Mouse (Mus musculus) stomach, postnatal 0 days (tissue): Measurements from ENCODE around the gene Nfs1. TPM values are rescaled to one million over a fixed set of nuclear protein-coding genes. Genes with fewer than 3 reads are reported as not detected.

Experiments
- ATAC-seq: fragments of 200-750 bp; cut with Nextera tagmentation; 2 replicates; pipeline ENCODE4 v1.8.0; 2017; ENCODE audit not compliant: low FRiP score, low TSS enrichment
- DNase-seq: peaks from one replicate; pipeline ENCODE4 v3.0.0-alpha.2; 2016; ENCODE audit warnings: low spot score
- H3K27ac ChIP-seq: fragments of 300-500 bp; sonication (generic); replicated peaks from 2 replicates; pipeline ENCODE4 v1.5.1; 2014; ENCODE audit warnings: mild to moderate bottlenecking, control low read depth
- H3K27me3 ChIP-seq: fragments of 300-500 bp; sonication (generic); 2 replicates; pipeline ENCODE4 v1.6.1; 2014; ENCODE audit warnings: low read length; ENCODE audit not compliant: control insufficient read depth, insufficient read depth
- H3K36me3 ChIP-seq: fragments of 300-500 bp; sonication (generic); 2 replicates; pipeline ENCODE4 v1.6.1; 2014; ENCODE audit warnings: low read length, mixed read lengths; ENCODE audit not compliant: control insufficient read depth, insufficient read depth
- H3K4me1 ChIP-seq: fragments of 300-500 bp; sonication (generic); replicated peaks from 2 replicates; pipeline ENCODE4 v1.6.1; 2014; ENCODE audit warnings: antibody characterized with exemption; ENCODE audit not compliant: control insufficient read depth, insufficient read depth
- H3K4me2 ChIP-seq: fragments of 300-500 bp; sonication (generic); replicated peaks from 2 replicates; pipeline ENCODE4 v1.6.1; 2014; ENCODE audit warnings: low read depth, mild to moderate bottlenecking, control low read depth, moderate library complexity
- H3K4me3 ChIP-seq: fragments of 300-500 bp; sonication (generic); 2 replicates; pipeline ENCODE4 v1.5.1; 2014; ENCODE audit warnings: low read depth, low read length, control low read depth
- H3K9ac ChIP-seq: fragments of 300-500 bp; sonication (generic); 2 replicates; pipeline ENCODE4 v1.6.1; 2014; ENCODE audit warnings: mild to moderate bottlenecking, low read length, control low read depth, mixed read lengths
- H3K9me3 ChIP-seq: fragments of 300-500 bp; sonication (generic); 2 replicates; pipeline ENCODE4 v1.6.1; 2016; ENCODE audit warnings: low read length; ENCODE audit not compliant: control insufficient read depth
- CTCF ChIP-seq: IDR thresholded peaks from 2 replicates; pipeline ENCODE4 v1.5.1; 2016; ENCODE audit warnings: antibody characterized with exemption, low read depth, mild to moderate bottlenecking, moderate library complexity
- EP300 ChIP-seq: optimal IDR thresholded peaks from 2 replicates; pipeline ENCODE3; 2016; ENCODE audit warnings: antibody characterized with exemption
- WGBS: fragments of 180-500 bp; shearing (Covaris S2); extraction: QIAGEN DNeasy Blood & Tissue Kit; methylation state at CpG from one replicate; pipeline ENCODE4 v1.1.7; 2014; 5-methylcytosine and 5-hydroxymethylcytosine counted together
- polyA plus RNA-seq: library from polyadenylated mRNA; unstranded; fragments of >200 nt; fragmentation: Nextera tagmentation; extraction: Ambion mirVana; gene quantifications from 2 replicates; pipeline ENCODE4 v1.2.1, GENCODE M21; 2015

Nfs1 gene
- polyA plus RNA-seq, 1 experiment from 2014 or later: 40.3 TPM

DNA sequence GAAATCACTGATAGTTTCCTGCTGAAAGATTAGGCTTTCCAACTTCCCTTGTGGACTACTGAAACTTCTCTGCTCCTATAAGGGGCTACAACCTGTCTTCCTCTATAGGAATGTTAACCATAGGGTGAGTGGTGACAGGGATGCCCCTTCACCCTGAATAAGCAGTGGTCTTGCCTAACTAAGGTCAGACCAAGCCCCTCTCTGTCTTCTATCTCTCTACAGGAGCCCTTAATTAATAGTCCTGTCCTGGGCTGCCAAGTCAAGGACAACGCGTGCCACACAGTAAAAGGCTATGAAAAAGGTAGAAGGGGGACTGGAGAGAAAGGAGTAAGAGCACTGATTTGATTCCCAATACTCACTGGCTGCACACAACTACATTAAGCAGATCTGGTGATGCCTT, 37.6 kb upstream of the Nfs1 start:
- ATAC-seq: no peak
- Histone ChIP-seq H3K4me2 (no peak overlapping the region), H3K9me3 (no peaks in the 10 kb centered on the region), H3K36me3 (peaks cover 5% of the 10 kb centered on the region), H3K27me3 (no peaks in the 10 kb centered on the region), H3K4me3 (no peak overlapping the region), H3K4me1 (peaks cover 5% of the 10 kb centered on the region), H3K27ac (no peak overlapping the region), H3K9ac (no peak overlapping the region)
- TF ChIP-seq EP300 (no peak), CTCF (no peak)
- 82% methylated on average over 2 of the region's 2 CpGs for WGBS
- DNase-seq: no peak

DNA sequence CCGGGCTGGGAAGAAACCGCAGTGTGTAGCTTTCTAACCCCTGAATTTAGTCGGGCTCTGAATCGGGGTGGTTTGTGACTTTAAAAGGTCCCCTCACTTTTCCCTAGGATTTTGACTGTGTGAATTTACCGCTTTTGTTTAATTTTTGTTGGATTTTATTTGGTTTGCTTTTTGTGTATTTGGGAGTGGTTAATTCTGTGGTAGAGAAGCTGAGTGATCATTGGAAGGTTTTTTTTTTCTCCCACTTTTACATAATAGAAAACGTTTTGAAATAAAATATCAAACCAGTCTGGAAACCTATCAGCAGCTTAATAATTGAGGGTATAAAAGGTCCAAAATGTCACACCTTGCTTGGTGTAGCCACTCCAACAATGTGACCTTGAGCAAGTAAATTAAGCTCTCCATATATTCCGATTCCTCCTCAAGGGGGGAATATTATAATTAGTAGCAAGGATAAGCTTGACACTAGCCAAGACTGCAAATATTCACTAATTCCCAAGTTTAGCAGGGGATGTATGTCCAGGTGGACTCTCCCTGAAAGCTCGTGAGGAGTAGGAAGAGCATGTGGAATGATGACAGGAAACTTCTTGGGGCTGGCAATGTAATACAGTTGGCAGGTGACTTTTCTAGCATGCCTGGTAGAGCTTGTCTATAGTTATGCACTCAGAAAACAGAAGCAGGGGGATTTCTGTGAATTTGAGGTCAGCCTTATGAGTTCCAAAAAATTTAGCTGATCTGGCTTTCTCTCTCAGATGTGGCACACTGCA, 37.0 kb upstream of the Nfs1 start:
- H3K36me3 ChIP-seq: peaks cover 5% of the 10 kb centered on the region
- peak overlapping the region; percentile 85 for H3K9ac ChIP-seq
- peak overlapping the region; percentile 69 for H3K4me2 ChIP-seq
- H3K27me3 ChIP-seq: no peaks in the 10 kb centered on the region
- peak overlapping the region; percentile 95 for H3K27ac ChIP-seq
- H3K4me3 ChIP-seq: peak overlapping the region; percentile 100
- WGBS: 11% methylated on average over 8 of the region's 8 CpGs
- no peaks in the 10 kb centered on the region for H3K9me3 ChIP-seq
- ATAC-seq: no peak
- no peak for DNase-seq
- TF ChIP-seq EP300 (no peak), CTCF (no peak)
- H3K4me1 ChIP-seq: peaks cover 5% of the 10 kb centered on the region

GRCm38 (mm10) chr2:156180094-156180821, 36.3 kb upstream of the Nfs1 start, which contains the start of gene Rbm39:
TSS of gene Rbm39 (minus strand) at chr2:156180238.
- under 1% methylated on average over 46 of the region's 47 CpGs for WGBS
- Histone ChIP-seq H3K9ac (peak within 1 kb of the TSS; percentile 100), H3K4me1 (peaks cover 5% of the 10 kb centered on the region), H3K36me3 (peaks cover 5% of the 10 kb centered on the region), H3K4me2 (peak within 1 kb of the TSS; percentile 69), H3K27ac (peak within 1 kb of the TSS; percentile 99), H3K9me3 (no peaks in the 10 kb centered on the region), H3K27me3 (no peaks in the 10 kb centered on the region), H3K4me3 (peak within 1 kb of the TSS; percentile 100)
- DNase-seq (peak; percentile 100), ATAC-seq (peak; percentile 97)
- peak; percentile 100 for TF ChIP-seq EP300
- peak; percentile 70 for TF ChIP-seq CTCF

- Histone ChIP-seq H3K4me3 (peak overlapping the region; percentile 100), H3K9me3 (no peaks in the 10 kb centered on the region), H3K9ac (peak overlapping the region; percentile 100), H3K36me3 (peaks cover 5% of the 10 kb centered on the region), H3K27ac (peak overlapping the region; percentile 99), H3K27me3 (no peaks in the 10 kb centered on the region), H3K4me2 (peak overlapping the region; percentile 53; the same call in 1 of the 2 replicates), H3K4me1 (peaks cover 5% of the 10 kb centered on the region)
- DNase-seq (no peak), ATAC-seq (peak; percentile 25; the same call in 1 of the 2 replicates)
- TF ChIP-seq CTCF (no peak), EP300 (no peak)
- WGBS: under 1% methylated on average over 38 of the region's 41 CpGs
Measured at GRCm38 (mm10) chr2:156179796-156180093, 35.8 kb upstream of the Nfs1 start.

DNA sequence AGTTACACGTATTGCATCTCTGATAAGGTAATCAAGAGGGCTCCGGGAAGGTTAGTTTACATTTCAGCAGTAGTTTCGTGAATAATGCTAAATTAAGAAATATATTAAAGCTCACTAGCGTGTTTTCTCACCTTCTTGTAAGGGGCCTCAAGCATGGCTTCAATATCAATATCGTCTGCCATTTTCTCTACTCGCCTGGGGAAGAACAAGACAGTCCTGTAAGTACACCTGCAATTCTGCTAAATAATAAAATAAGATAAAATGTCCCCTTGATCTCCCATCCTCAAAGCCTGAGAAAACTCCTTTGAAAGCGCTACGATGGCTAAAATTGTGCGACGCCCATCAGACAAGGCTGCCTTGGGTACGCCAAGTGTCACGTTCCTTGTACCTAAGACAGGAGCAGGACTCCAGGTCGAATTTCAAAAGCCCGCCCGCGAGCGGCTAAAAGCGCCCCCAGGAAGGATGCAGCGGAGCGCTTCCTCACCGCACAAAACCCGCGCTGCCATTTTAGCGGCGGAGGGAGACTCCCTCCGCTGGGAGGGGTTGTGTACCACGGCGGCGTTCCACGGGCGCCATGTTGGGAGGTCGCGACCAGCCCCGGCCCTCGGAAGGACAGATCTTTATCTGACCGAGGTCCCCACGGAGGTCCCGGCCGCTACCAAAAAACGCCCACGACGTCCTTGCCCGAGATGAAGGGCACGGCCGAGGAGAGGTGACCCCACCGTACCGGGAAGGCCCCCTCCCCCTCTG, 35.2 kb upstream of the Nfs1 start:
- Histone ChIP-seq H3K27me3 (no peaks in the 10 kb centered on the region), H3K4me1 (peaks cover 5% of the 10 kb centered on the region), H3K9ac (peak overlapping the region; percentile 100), H3K36me3 (peaks cover 6% of the 10 kb centered on the region), H3K27ac (peak overlapping the region; percentile 99), H3K9me3 (no peaks in the 10 kb centered on the region), H3K4me3 (peak overlapping the region; percentile 100), H3K4me2 (peak overlapping the region; percentile 53)
- TF ChIP-seq CTCF (peak; percentile 45), EP300 (no peak)
- ATAC-seq (peak; percentile 64), DNase-seq (peak; percentile 84)
- under 1% methylated on average over 47 of the region's 47 CpGs for WGBS
